Mouse (Mus musculus) cerebellum, adult 18-20 months (tissue): ENCODE measurements around the gene Dppa3.
A peak's percentile ranks its signal among the peaks of the same experiment; 100 is the strongest.
"Not testable (repeated sequence)": the region's sequence is repeated elsewhere in the genome, so short reads cannot be mapped to it uniquely, and the experiment has no call there.

Experiments used
- DNase-seq, 2 experiments: peaks; one replicate each; pipeline ENCODE4 v3.0.0; 2021

Gene Dppa3

GRCm38 (mm10) chr6:122614047-122614446 is 12.2 kb upstream of the Dppa3 start:
- DNase-seq: no peak

- no peak for DNase-seq
Measured at GRCm38 (mm10) chr6:122616022-122616421, 10.2 kb upstream of the Dppa3 start.

- no peak for DNase-seq
Measured at GRCm38 (mm10) chr6:122621066-122621465, 5.1 kb upstream of the Dppa3 start.

GRCm38 (mm10) chr6:122624480-122624879 is 1.7 kb upstream of the Dppa3 start:
- no peak for DNase-seq

- DNase-seq: no peak
Measured at GRCm38 (mm10) chr6:122625156-122625555, 1.1 kb upstream of the Dppa3 start.

- DNase-seq: no peak
Measured at GRCm38 (mm10) chr6:122627469-122628108, 1.4 kb downstream of the Dppa3 start.

GRCm38 (mm10) chr6:122633411-122633810 is 7.2 kb downstream of the Dppa3 start:
- no peak for DNase-seq

- no peak for DNase-seq
Measured at GRCm38 (mm10) chr6:122635315-122635714, 9.1 kb downstream of the Dppa3 start.

GRCm38 (mm10) chr6:122636666-122637065 is 10.5 kb downstream of the Dppa3 start:
- no peak for DNase-seq

GRCm38 (mm10) chr6:122637566-122637965 is 11.4 kb downstream of the Dppa3 start:
- DNase-seq: not testable (repeated sequence)

- DNase-seq: not testable (repeated sequence)
Measured at GRCm38 (mm10) chr6:122644196-122644595, 18.0 kb downstream of the Dppa3 start.

- DNase-seq: no peak
Measured at GRCm38 (mm10) chr6:122649903-122650302, 23.7 kb downstream of the Dppa3 start.

- DNase-seq: no peak
Measured at GRCm38 (mm10) chr6:122650398-122650980, 24.3 kb downstream of the Dppa3 start.

GRCm38 (mm10) chr6:122654301-122654700 is 28.1 kb downstream of the Dppa3 start:
- no peak for DNase-seq

GRCm38 (mm10) chr6:122657630-122658029 is 31.4 kb downstream of the Dppa3 start:
- DNase-seq: no peak

GRCm38 (mm10) chr6:122659567-122659966 is 33.4 kb downstream of the Dppa3 start:
- no peak for DNase-seq

- DNase-seq: peak; percentile 55 to 69
Measured at GRCm38 (mm10) chr6:122660601-122661379, 34.6 kb downstream of the Dppa3 start.

- no peak for DNase-seq
Measured at GRCm38 (mm10) chr6:122662551-122663264, 36.5 kb downstream of the Dppa3 start.

GRCm38 (mm10) chr6:122663596-122664206 is 37.5 kb downstream of the Dppa3 start:
- no peak for DNase-seq

GRCm38 (mm10) chr6:122665866-122666265 is 39.7 kb downstream of the Dppa3 start:
- DNase-seq: no peak

- DNase-seq: no peak
Measured at GRCm38 (mm10) chr6:122667715-122668114, 41.5 kb downstream of the Dppa3 start.

GRCm38 (mm10) chr6:122668823-122669222 is 42.6 kb downstream of the Dppa3 start:
- DNase-seq: no peak
